Mouse (Mus musculus) heart, embryonic 16.5 days (tissue): ENCODE results near the gene B430306N03Rik. TPM values are rescaled to one million over a fixed set of nuclear protein-coding genes. Genes with fewer than 3 reads are reported as not detected.
A peak's percentile ranks its signal among the peaks of the same experiment; 100 is the strongest.

ENCODE experiments used
- ATAC-seq: fragments of 200-750 bp; cut with Nextera tagmentation; replicated peaks from 2 replicates; pipeline ENCODE4 v1.8.0; 2017; ENCODE audit warnings: moderate number of reproducible peaks; ENCODE audit not compliant: insufficient read depth, low FRiP score; ENCODE audit errors: extremely low read depth
- H3K27ac ChIP-seq: fragments of 300-500 bp; sonication (generic); 2 replicates; pipeline ENCODE4 v1.5.1; 2014; ENCODE audit warnings: mild to moderate bottlenecking, low read length, control low read depth, moderate library complexity
- H3K27me3 ChIP-seq: fragments of 300-500 bp; sonication (generic); 2 replicates; pipeline ENCODE4 v1.6.1; 2014; ENCODE audit warnings: low read length, mixed read lengths; ENCODE audit not compliant: control insufficient read depth, insufficient read depth
- H3K36me3 ChIP-seq: fragments of 300-500 bp; sonication (generic); 2 replicates; pipeline ENCODE4 v1.6.1; 2014; ENCODE audit not compliant: control insufficient read depth, insufficient read depth
- H3K4me1 ChIP-seq: fragments of 300-500 bp; sonication (generic); 2 replicates; pipeline ENCODE4 v1.6.1; 2014; ENCODE audit warnings: low read length, mixed read lengths; ENCODE audit not compliant: control insufficient read depth, insufficient read depth
- H3K4me2 ChIP-seq: fragments of 300-500 bp; sonication (generic); 2 replicates; pipeline ENCODE4 v1.6.1; 2014; ENCODE audit warnings: low read depth, mild to moderate bottlenecking, control low read depth, low read length
- H3K4me3 ChIP-seq: fragments of 300-500 bp; sonication (generic); 2 replicates; pipeline ENCODE4 v1.5.1; 2014; ENCODE audit warnings: mild to moderate bottlenecking, control low read depth, low read length
- H3K9ac ChIP-seq: fragments of 300-500 bp; sonication (generic); 2 replicates; pipeline ENCODE4 v1.6.1; 2014; ENCODE audit warnings: low read length, control low read depth
- H3K9me3 ChIP-seq: fragments of 300-500 bp; sonication (generic); replicated peaks from 2 replicates; pipeline ENCODE4 v1.6.1; 2016; ENCODE audit warnings: low read length; ENCODE audit not compliant: control insufficient read depth
- WGBS: fragments of 180-500 bp; shearing (Covaris S2); extraction: QIAGEN DNeasy Blood & Tissue Kit; methylation state at CpG from one replicate; pipeline ENCODE4 v1.1.7; 2014; 5-methylcytosine and 5-hydroxymethylcytosine counted together
- polyA plus RNA-seq: library from polyadenylated mRNA; unstranded; fragments of >200 nt; fragmentation: Nextera tagmentation; extraction: Ambion mirVana; gene quantifications from 2 replicates; pipeline ENCODE4 v1.2.1, GENCODE M21; 2015

B430306N03Rik gene
- polyA plus RNA-seq, 1 experiment from 2014 or later = 0.37 TPM

GRCm38 (mm10) chr17:48325093-48325492 lies 9.2 kb downstream of the B430306N03Rik start:
- H3K36me3 ChIP-seq = no peaks in the 10 kb centered on the region
- H3K9ac ChIP-seq = no peak overlapping the region
- no peaks in the 10 kb centered on the region for H3K27me3 ChIP-seq
- no peak overlapping the region for H3K4me3 ChIP-seq
- H3K27ac ChIP-seq = no peak overlapping the region
- H3K4me2 ChIP-seq = no peak overlapping the region
- no peaks in the 10 kb centered on the region for H3K4me1 ChIP-seq
- WGBS = 78% methylated on average over 6 of the region's 6 CpGs
- H3K9me3 ChIP-seq = no peaks in the 10 kb centered on the region
- no peak for ATAC-seq

- Histone ChIP-seq H3K4me3 (no peak overlapping the region), H3K9me3 (no peaks in the 10 kb centered on the region), H3K4me2 (no peak overlapping the region), H3K27me3 (no peaks in the 10 kb centered on the region), H3K4me1 (no peaks in the 10 kb centered on the region), H3K9ac (no peak overlapping the region), H3K36me3 (no peaks in the 10 kb centered on the region), H3K27ac (no peak overlapping the region)
- WGBS = 73% methylated on average over 11 of the region's 11 CpGs
- ATAC-seq = no peak
These were observed 9.7 kb downstream of the B430306N03Rik start for GRCm38 (mm10) chr17:48325638-48326037.

GRCm38 (mm10) chr17:48326656-48327055 lies 10.7 kb downstream of the B430306N03Rik start:
- H3K27me3 ChIP-seq = no peaks in the 10 kb centered on the region
- ATAC-seq = no peak
- H3K4me1 ChIP-seq = no peaks in the 10 kb centered on the region
- no peak overlapping the region for H3K9ac ChIP-seq
- H3K27ac ChIP-seq = no peak overlapping the region
- H3K36me3 ChIP-seq = no peaks in the 10 kb centered on the region
- H3K4me2 ChIP-seq = no peak overlapping the region
- 61% methylated on average over 4 of the region's 4 CpGs for WGBS
- H3K4me3 ChIP-seq = no peak overlapping the region
- H3K9me3 ChIP-seq = no peaks in the 10 kb centered on the region

GRCm38 (mm10) chr17:48332524-48332923 lies 16.6 kb downstream of the B430306N03Rik start:
- no peak for ATAC-seq
- H3K9ac ChIP-seq = no peak overlapping the region
- no peaks in the 10 kb centered on the region for H3K36me3 ChIP-seq
- H3K4me1 ChIP-seq = 0 out of 2 replicates have a peak, but pooled peaks cover 2% of the 10 kb centered on the region
- H3K9me3 ChIP-seq = no peaks in the 10 kb centered on the region
- H3K4me2 ChIP-seq = no peak overlapping the region
- H3K4me3 ChIP-seq = no peak overlapping the region
- WGBS = 75% methylated on average over 2 of the region's 2 CpGs
- H3K27me3 ChIP-seq = no peaks in the 10 kb centered on the region
- H3K27ac ChIP-seq = no peak overlapping the region

GRCm38 (mm10) chr17:48334186-48334585 lies 18.2 kb downstream of the B430306N03Rik start:
- Histone ChIP-seq H3K36me3 (no peaks in the 10 kb centered on the region), H3K4me3 (no peak overlapping the region), H3K27ac (no peak overlapping the region), H3K9ac (no peak overlapping the region), H3K27me3 (no peaks in the 10 kb centered on the region), H3K4me2 (no peak overlapping the region), H3K9me3 (no peaks in the 10 kb centered on the region), H3K4me1 (0 out of 2 replicates have a peak, but pooled peaks cover 2% of the 10 kb centered on the region)
- 89% methylated on average over 4 of the region's 4 CpGs for WGBS
- ATAC-seq = no peak

- Histone ChIP-seq H3K27ac (no peak overlapping the region), H3K4me2 (no peak overlapping the region), H3K36me3 (no peaks in the 10 kb centered on the region), H3K27me3 (no peaks in the 10 kb centered on the region), H3K9ac (no peak overlapping the region), H3K9me3 (no peaks in the 10 kb centered on the region), H3K4me1 (0 out of 2 replicates have a peak, but pooled peaks cover 2% of the 10 kb centered on the region), H3K4me3 (no peak overlapping the region)
- peak; percentile 72; the same call in 1 of the 2 replicates for ATAC-seq
- under 1% methylated on average over 6 of the region's 6 CpGs for WGBS
These were observed 20.9 kb downstream of the B430306N03Rik start for GRCm38 (mm10) chr17:48336857-48337256.

- H3K4me3 ChIP-seq = no peak overlapping the region
- H3K36me3 ChIP-seq = no peaks in the 10 kb centered on the region
- no peak overlapping the region for H3K4me2 ChIP-seq
- H3K9me3 ChIP-seq = no peaks in the 10 kb centered on the region
- ATAC-seq = no peak
- 65% methylated on average over 1 of the region's 1 CpGs for WGBS
- 0 out of 2 replicates have a peak, but pooled peaks cover 2% of the 10 kb centered on the region for H3K4me1 ChIP-seq
- H3K9ac ChIP-seq = no peak overlapping the region
- H3K27ac ChIP-seq = no peak overlapping the region
- no peaks in the 10 kb centered on the region for H3K27me3 ChIP-seq
These were observed 24.3 kb downstream of the B430306N03Rik start for GRCm38 (mm10) chr17:48340267-48340666.

- no peaks in the 10 kb centered on the region for H3K36me3 ChIP-seq
- no peaks in the 10 kb centered on the region for H3K4me1 ChIP-seq
- WGBS = 56% methylated on average over 3 of the region's 3 CpGs
- H3K9me3 ChIP-seq = no peaks in the 10 kb centered on the region
- H3K27me3 ChIP-seq = no peaks in the 10 kb centered on the region
- no peak overlapping the region for H3K4me2 ChIP-seq
- H3K9ac ChIP-seq = no peak overlapping the region
- H3K4me3 ChIP-seq = no peak overlapping the region
- no peak overlapping the region for H3K27ac ChIP-seq
- no peak for ATAC-seq
These were observed 26.0 kb downstream of the B430306N03Rik start for GRCm38 (mm10) chr17:48341947-48342346.

- no peaks in the 10 kb centered on the region for H3K4me1 ChIP-seq
- H3K27me3 ChIP-seq = no peaks in the 10 kb centered on the region
- WGBS = 68% methylated on average over 2 of the region's 2 CpGs
- no peak for ATAC-seq
- H3K9ac ChIP-seq = no peak overlapping the region
- H3K4me2 ChIP-seq = no peak overlapping the region
- no peaks in the 10 kb centered on the region for H3K9me3 ChIP-seq
- no peak overlapping the region for H3K27ac ChIP-seq
- H3K4me3 ChIP-seq = no peak overlapping the region
- no peaks in the 10 kb centered on the region for H3K36me3 ChIP-seq
These were observed 27.1 kb downstream of the B430306N03Rik start for GRCm38 (mm10) chr17:48343065-48343464.
